Mouse (Mus musculus): ENCODE measurements around the gene Foxred1. TPM values are rescaled to one million over a fixed set of nuclear protein-coding genes. Genes with fewer than 3 reads are reported as not detected.
A peak's percentile ranks its signal among the peaks of the same experiment; 100 is the strongest.

Foxred1 gene
- polyA plus RNA-seq, 2 experiments from 2014 or later: 26.3 to 55.3 TPM

GRCm38 (mm10) chr9:35192983-35193542 lies 17.8 kb downstream of the Foxred1 start:
- no peak for ATAC-seq

GRCm38 (mm10) chr9:35188700-35189099 lies 22.2 kb downstream of the Foxred1 start:
- ATAC-seq: no peak

GRCm38 (mm10) chr9:35187351-35187903 lies 23.4 kb downstream of the Foxred1 start:
- no peak for ATAC-seq

DNA sequence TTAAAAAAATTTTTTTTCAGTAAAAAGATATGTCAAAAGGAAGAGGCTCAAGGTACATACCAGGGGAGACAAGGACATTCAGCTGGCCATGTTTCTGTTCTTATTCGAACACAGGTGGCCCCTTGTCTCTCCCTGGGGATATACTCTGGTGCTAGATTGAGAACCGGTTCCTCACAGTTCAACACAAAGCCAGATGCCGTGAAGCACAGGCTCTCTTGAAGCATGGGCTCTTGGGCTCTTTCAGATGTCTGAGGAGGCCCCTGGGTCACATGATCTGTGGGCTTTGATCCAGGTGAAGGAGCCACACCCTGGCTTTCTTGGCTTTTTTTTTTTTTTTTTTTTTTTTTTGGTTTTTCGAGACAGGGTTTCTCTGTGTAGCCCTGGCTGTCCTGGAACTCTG lies 24.4 kb downstream of the Foxred1 start:
- ATAC-seq: no peak

GRCm38 (mm10) chr9:35183359-35183758 lies 27.5 kb downstream of the Foxred1 start:
- ATAC-seq: no peak

- ATAC-seq: no peak
Observed at GRCm38 (mm10) chr9:35182832-35183231, 28.0 kb downstream of the Foxred1 start.

DNA sequence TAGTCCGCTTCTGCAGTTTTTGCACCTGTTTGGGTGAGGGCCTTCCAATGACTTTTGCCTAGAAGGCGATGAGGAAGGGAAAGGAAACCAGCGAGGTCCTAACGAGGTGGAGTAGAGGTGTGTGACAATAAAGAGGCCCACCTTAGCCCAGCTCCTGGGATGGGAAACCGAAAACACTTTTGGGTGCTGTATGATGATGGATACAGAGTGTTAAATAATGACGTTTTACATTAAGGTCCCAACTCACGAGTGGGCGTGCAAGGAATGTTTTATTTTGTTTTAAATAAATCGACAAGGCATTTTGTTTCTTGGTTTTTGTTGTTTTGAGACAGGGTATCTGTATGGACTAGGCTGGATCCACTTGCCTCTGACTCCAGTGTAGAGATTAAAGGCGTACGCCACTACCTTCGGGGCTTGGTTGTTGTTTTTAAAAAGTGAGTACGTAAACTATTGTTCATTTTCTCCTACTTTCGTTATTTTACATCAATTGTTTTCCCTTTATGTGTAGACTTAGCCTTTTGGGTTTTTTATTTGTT lies 34.7 kb downstream of the Foxred1 start:
- no peak for ATAC-seq

GRCm38 (mm10) chr9:35175251-35176123 lies 35.4 kb downstream of the Foxred1 start, which contains the start of gene Dcps:
TSS of gene Dcps (minus strand) at chr9:35176061.
- ATAC-seq: peak; percentile 99

DNA sequence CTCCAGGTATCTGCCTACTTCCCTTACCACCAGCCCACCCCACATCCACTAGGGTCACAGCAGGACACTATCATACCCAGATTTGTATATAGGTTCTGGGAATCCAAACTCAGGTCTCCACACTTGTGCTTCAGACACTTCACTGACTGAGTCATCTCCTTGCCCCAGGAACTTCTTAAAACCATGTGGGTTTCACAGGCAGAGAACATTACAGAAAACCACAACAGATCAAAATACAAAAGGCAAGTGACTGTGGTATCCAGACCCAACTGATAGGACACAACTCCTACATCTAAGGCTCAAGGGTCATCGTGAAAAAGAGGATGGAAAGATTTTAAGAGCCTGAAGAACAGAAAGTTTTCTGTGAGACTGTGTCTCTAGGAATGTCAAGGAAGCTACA lies 37.5 kb downstream of the Foxred1 start:
- ATAC-seq: no peak

- ATAC-seq: no peak
Observed at GRCm38 (mm10) chr9:35170071-35170470, 40.8 kb downstream of the Foxred1 start.

DNA sequence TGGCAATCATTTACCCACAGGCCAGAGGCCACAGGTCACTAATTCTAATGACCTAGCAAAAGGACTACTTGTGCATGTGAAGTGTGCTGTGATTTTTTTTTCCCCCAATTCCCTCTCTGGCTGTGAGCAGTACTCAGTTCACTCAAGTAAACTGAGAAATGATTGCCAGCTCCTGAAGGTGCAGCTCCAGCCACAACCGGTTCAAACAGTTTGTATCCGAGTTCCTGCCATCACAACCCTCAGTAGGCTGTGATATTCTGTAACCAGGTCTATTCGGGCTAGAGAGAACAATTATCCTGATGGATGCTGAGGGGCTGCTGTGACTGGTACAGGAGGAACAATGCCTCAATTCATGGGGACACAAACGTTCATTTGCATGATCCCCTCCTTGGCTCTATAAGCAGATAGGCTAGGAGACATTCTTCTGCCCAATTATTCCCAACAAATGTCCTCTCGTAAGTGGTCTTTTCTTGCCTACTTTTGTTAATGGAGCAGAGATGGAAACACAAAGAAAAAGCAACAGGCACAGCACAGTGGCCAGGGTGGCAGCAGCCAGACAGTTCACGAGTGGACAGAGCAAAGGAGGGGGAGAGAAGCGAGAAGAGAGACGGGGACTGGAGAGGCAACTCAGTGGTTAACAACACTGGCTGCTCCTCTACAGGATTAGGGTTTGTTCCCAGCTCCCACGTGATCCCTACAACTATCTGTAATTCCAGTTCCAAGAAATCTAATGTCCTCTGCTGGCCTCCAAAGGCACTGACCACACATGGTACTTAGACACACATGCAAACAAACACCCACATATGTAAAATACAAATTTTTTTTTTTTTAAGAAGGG lies 43.8 kb downstream of the Foxred1 start:
- ATAC-seq: no peak

DNA sequence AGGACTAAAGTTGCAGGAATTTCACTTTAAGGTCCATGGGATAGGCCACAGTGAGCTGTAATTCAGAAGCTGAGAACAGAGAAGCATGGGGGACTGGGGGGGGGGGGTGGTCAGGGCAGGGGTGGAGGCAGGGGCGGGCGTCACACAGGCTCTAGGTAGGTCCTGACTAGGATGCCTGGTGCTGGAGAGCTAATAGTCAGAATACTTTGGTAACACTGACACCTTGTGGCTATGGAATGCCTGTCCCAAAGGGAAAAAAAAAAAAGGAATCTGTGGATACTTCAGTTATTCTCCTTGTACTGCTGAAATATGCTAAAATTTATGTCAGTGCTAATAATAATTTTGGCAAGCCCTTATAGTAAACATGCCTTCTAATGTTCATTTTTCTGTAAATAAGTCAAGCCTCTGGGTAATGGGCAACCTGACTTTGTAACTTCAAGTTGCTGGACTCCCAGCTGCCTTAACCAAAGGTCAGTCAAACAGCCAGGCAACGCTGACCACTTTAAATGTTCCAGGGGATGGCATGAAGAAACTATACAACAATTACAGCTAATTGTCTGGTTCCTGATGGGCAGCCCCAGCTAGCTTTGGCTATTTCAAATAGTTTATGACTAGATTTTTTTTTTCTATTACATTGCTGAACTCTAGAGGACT lies 44.6 kb downstream of the Foxred1 start:
- ATAC-seq: peak; percentile 50

GRCm38 (mm10) chr9:35164142-35164874 lies 46.5 kb downstream of the Foxred1 start:
- no peak for ATAC-seq

DNA sequence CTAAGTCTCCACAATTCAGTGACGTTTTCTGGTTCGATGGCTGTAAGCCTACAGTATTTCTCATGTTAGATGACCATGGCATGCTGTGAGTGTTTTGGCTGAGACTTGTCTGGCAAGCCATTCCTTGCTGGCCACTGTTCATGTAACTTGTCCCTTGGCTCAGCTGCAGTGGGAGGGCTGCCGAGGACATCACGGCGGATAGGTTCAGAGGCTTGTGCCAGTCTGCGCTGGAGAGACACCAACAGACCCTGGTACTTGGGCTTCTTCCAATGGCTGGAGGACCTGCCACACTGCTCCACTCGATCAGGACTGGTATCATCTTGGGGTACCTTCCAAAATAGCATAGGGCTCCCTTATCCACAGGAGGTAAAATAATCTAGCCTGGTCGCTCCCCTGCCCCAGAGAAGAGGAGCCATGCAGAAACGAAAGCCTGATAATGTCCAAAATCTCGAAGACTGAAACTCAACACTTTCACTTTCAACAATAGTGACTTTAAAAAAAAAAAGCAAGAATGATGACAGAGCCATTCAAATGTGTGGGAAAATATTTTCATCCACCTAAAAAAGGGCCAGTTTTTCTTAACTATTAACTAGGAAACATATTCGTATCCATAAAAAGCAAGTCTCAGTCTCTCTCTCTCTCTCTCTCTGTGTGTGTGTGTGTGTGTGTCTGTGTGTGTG lies 47.7 kb downstream of the Foxred1 start:
- ATAC-seq: peak; percentile 69

GRCm38 (mm10) chr9:35161721-35162120 lies 49.1 kb downstream of the Foxred1 start:
- no peak for ATAC-seq

DNA sequence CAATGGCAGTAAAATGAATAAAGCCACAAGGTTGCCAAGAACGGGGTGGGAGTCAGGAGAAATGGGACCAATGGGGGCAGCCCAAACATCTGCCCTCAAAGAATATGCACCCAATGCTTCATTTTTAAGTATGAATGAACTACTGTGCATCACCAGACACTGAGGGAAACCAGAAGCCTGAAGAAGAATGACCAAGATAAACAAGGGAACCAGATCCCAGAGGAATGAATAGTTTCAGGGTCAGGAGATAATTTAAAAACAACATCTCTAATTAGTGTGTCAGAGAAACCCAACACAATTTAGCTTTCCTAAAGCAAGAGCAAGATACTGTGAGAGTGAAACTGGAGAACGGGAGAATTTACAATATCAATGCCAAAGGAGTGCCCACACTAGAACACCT lies 50.2 kb downstream of the Foxred1 start:
- ATAC-seq: no peak

GRCm38 (mm10) chr9:35158477-35158876 lies 52.4 kb downstream of the Foxred1 start:
- ATAC-seq: no peak

GRCm38 (mm10) chr9:35156862-35157261 lies 54.0 kb downstream of the Foxred1 start:
- no peak for ATAC-seq

- no peak for ATAC-seq
Observed at GRCm38 (mm10) chr9:35156002-35156710, 54.7 kb downstream of the Foxred1 start.

Data from CD4-positive, CD25-positive, alpha-beta regulatory T cell, adult 4 months (primary cell).